Mouse (Mus musculus): ENCODE results near the gene Mpped2. TPM values are rescaled to one million over a fixed set of nuclear protein-coding genes. Genes with fewer than 3 reads are reported as not detected.
A peak's percentile ranks its signal among the peaks of the same experiment; 100 is the strongest.

Mpped2 gene
- polyA plus RNA-seq, 1 experiment from 2014 or later, result 134 TPM

DNA sequence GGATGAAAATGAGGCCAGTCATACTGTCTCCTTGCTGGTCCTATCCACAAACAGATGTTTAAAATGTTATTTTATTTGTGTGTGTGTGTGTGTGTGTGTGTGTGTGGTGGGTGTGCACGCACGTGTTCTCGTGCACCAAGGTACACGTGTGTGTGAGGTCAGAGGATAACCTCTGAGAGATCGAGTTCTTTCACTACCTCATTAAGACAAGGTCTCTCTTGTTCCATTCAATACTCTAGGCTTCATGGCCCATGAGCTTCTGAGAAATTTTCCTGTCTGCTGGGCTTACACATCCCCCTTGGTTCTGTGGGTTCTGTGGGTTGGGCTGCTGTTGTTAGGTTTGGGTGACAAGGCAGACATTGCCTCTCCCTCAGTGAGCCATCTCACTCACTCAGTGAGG is 12.6 kb downstream of the Mpped2 start:
- no peak overlapping the region for H3K4me3 ChIP-seq (replicated peaks)
- no peak overlapping the region for H3K9ac ChIP-seq (replicated peaks)
- H3K36me3 ChIP-seq, result peaks cover 55% of the 10 kb centered on the region
- no peaks in the 10 kb centered on the region for H3K27me3 ChIP-seq
- peaks cover 24% of the 10 kb centered on the region for H3K4me1 ChIP-seq (replicated peaks)
- 76% methylated on average over 5 of the region's 5 CpGs for WGBS
- peak; percentile 34; the same call in 1 of the 2 replicates for ATAC-seq (ENCODE audit: insufficient number of reproducible peaks, insufficient read depth, low FRiP score, low TSS enrichment, low read depth)
- no peak overlapping the region for H3K27ac ChIP-seq
- H3K4me2 ChIP-seq, result no peak overlapping the region
- no peaks in the 10 kb centered on the region for H3K9me3 ChIP-seq

GRCm38 (mm10) chr2:106707136-106707535 is 14.1 kb downstream of the Mpped2 start:
- Histone ChIP-seq H3K4me3 (replicated peaks) (no peak overlapping the region), H3K9me3 (no peaks in the 10 kb centered on the region), H3K36me3 (peaks cover 45% of the 10 kb centered on the region), H3K4me2 (no peak overlapping the region), H3K9ac (replicated peaks) (no peak overlapping the region), H3K27ac (no peak overlapping the region), H3K27me3 (no peaks in the 10 kb centered on the region), H3K4me1 (replicated peaks) (peaks cover 39% of the 10 kb centered on the region)
- 83% methylated on average over 2 of the region's 2 CpGs for WGBS
- no peak for ATAC-seq (ENCODE audit: insufficient number of reproducible peaks, insufficient read depth, low FRiP score, low TSS enrichment, low read depth)

- H3K27ac ChIP-seq, result peak overlapping the region; percentile 4; the same call in 1 of the 2 replicates
- no peaks in the 10 kb centered on the region for H3K27me3 ChIP-seq
- peaks cover 31% of the 10 kb centered on the region for H3K36me3 ChIP-seq
- no peak for ATAC-seq (ENCODE audit: insufficient number of reproducible peaks, insufficient read depth, low FRiP score, low TSS enrichment, low read depth)
- no peak overlapping the region for H3K4me2 ChIP-seq
- no peak overlapping the region for H3K4me3 ChIP-seq (replicated peaks)
- no peaks in the 10 kb centered on the region for H3K9me3 ChIP-seq
- 0 out of 2 replicates have a peak overlapping the region, but pooled peaks have one; percentile 1 for H3K9ac ChIP-seq (replicated peaks)
- H3K4me1 ChIP-seq (replicated peaks), result peaks cover 60% of the 10 kb centered on the region
- WGBS, result 16% methylated on average over 7 of the region's 7 CpGs
These were observed 17.9 kb downstream of the Mpped2 start for GRCm38 (mm10) chr2:106710862-106711477.

DNA sequence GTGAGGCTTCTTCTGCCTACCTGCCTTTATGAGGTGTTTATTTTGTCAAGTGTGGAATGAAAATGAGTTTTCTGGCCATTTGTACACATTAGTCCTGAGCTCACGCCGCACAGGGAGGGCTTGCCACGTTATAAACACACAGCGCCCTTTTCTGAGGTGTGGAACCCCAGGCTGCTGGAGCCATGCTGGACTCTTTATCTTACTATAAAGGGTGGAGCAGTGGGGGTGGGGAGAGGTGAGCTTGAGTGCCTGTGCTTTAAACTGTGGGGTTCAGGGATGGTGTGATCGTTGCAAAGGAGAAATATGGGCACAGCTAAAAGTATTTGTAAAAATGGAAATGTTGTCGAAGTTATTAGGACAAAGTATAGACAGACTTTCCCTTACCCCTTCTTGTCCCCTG is 18.4 kb downstream of the Mpped2 start:
- Histone ChIP-seq H3K4me2 (no peak overlapping the region), H3K36me3 (peaks cover 31% of the 10 kb centered on the region), H3K27ac (peak overlapping the region; percentile 4; the same call in 1 of the 2 replicates), H3K9ac (replicated peaks) (0 out of 2 replicates have a peak overlapping the region, but pooled peaks have one; percentile 1), H3K9me3 (no peaks in the 10 kb centered on the region), H3K4me3 (replicated peaks) (no peak overlapping the region), H3K4me1 (replicated peaks) (peaks cover 60% of the 10 kb centered on the region), H3K27me3 (no peaks in the 10 kb centered on the region)
- WGBS, result 28% methylated on average over 6 of the region's 6 CpGs
- no peak for ATAC-seq (ENCODE audit: insufficient number of reproducible peaks, insufficient read depth, low FRiP score, low TSS enrichment, low read depth)

GRCm38 (mm10) chr2:106713151-106713550 is 20.1 kb downstream of the Mpped2 start:
- no peaks in the 10 kb centered on the region for H3K27me3 ChIP-seq
- peak overlapping the region; percentile 82 for H3K27ac ChIP-seq
- WGBS, result 5% methylated on average over 4 of the region's 4 CpGs
- H3K36me3 ChIP-seq, result peaks cover 21% of the 10 kb centered on the region; the same call in 1 of the 2 replicates
- H3K9ac ChIP-seq (replicated peaks), result no peak overlapping the region
- no peak overlapping the region for H3K4me3 ChIP-seq (replicated peaks)
- no peaks in the 10 kb centered on the region for H3K9me3 ChIP-seq
- peak overlapping the region; percentile 17; the same call in 1 of the 2 replicates for H3K4me2 ChIP-seq
- ATAC-seq (ENCODE audit: insufficient number of reproducible peaks, insufficient read depth, low FRiP score, low TSS enrichment, low read depth), result peak; percentile 52; the same call in 1 of the 2 replicates
- H3K4me1 ChIP-seq (replicated peaks), result peaks cover 62% of the 10 kb centered on the region

- 0 out of 2 replicates have a peak, but pooled peaks cover 4% of the 10 kb centered on the region for H3K36me3 ChIP-seq
- no peak for ATAC-seq (ENCODE audit: insufficient number of reproducible peaks, insufficient read depth, low FRiP score, low TSS enrichment, low read depth)
- H3K4me1 ChIP-seq (replicated peaks), result peaks cover 80% of the 10 kb centered on the region
- 41% methylated on average over 10 of the region's 10 CpGs for WGBS
- H3K9ac ChIP-seq (replicated peaks), result no peak overlapping the region
- H3K4me2 ChIP-seq, result no peak overlapping the region
- H3K9me3 ChIP-seq, result no peaks in the 10 kb centered on the region
- no peaks in the 10 kb centered on the region for H3K27me3 ChIP-seq
- H3K4me3 ChIP-seq (replicated peaks), result no peak overlapping the region
- H3K27ac ChIP-seq, result no peak overlapping the region
These were observed 22.8 kb downstream of the Mpped2 start for GRCm38 (mm10) chr2:106715674-106716364.

- no peaks in the 10 kb centered on the region for H3K27me3 ChIP-seq
- peaks cover 80% of the 10 kb centered on the region for H3K4me1 ChIP-seq (replicated peaks)
- no peak overlapping the region for H3K27ac ChIP-seq
- H3K9ac ChIP-seq (replicated peaks), result no peak overlapping the region
- 70% methylated on average over 7 of the region's 7 CpGs for WGBS
- H3K4me2 ChIP-seq, result no peak overlapping the region
- ATAC-seq (ENCODE audit: insufficient number of reproducible peaks, insufficient read depth, low FRiP score, low TSS enrichment, low read depth), result no peak
- H3K36me3 ChIP-seq, result 0 out of 2 replicates have a peak, but pooled peaks cover 4% of the 10 kb centered on the region
- H3K4me3 ChIP-seq (replicated peaks), result no peak overlapping the region
- no peaks in the 10 kb centered on the region for H3K9me3 ChIP-seq
These were observed 23.3 kb downstream of the Mpped2 start for GRCm38 (mm10) chr2:106716365-106716717.

DNA sequence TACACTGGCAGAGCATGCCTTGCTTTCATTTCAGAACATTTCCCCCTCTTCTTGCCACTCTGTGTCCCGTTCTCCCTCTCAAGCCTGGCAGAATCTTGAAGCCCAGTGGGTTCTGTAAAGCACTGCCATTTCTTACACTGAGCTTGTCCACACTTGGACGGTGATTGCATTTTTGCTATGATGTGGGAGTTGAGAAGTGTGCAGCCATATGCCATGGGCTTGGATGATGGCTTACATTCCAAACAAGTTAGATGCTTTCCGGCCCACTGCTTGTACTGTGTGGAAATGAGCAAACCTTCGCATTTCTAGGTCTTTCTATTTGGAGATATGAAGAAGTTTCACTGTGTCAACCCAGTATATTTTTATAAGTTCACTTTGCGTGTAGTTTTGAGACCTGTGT is 25.8 kb downstream of the Mpped2 start:
- H3K27ac ChIP-seq, result no peak overlapping the region
- no peak overlapping the region for H3K9ac ChIP-seq (replicated peaks)
- H3K4me2 ChIP-seq, result no peak overlapping the region
- no peak for ATAC-seq (ENCODE audit: insufficient number of reproducible peaks, insufficient read depth, low FRiP score, low TSS enrichment, low read depth)
- 0 out of 2 replicates have a peak, but pooled peaks cover 4% of the 10 kb centered on the region for H3K36me3 ChIP-seq
- peaks cover 76% of the 10 kb centered on the region for H3K4me1 ChIP-seq (replicated peaks)
- no peaks in the 10 kb centered on the region for H3K27me3 ChIP-seq
- H3K9me3 ChIP-seq, result no peaks in the 10 kb centered on the region
- 91% methylated on average over 5 of the region's 5 CpGs for WGBS
- H3K4me3 ChIP-seq (replicated peaks), result no peak overlapping the region

DNA sequence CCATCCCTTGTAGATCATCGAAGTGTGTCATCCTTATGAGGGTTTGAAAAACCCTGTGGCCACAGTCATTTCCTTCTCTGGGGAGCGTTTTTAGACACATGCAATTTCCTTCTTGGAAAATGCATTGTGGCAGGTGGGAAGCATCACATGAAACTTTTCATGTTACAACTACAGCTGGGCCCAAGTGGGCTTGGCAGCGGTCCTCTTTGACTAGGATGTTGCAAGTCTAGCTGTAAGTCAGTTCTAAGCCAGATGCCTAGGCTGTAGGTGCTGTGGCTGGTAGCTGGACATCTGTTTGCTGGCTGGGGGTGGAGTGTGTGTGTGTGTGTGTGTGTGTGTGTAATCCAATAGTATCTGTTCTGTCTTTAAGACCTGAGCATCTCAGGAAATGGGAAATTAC is 26.4 kb downstream of the Mpped2 start:
- Histone ChIP-seq H3K9me3 (no peaks in the 10 kb centered on the region), H3K27ac (no peak overlapping the region), H3K36me3 (no peaks in the 10 kb centered on the region; the same call in 1 of the 2 replicates), H3K4me3 (replicated peaks) (no peak overlapping the region), H3K27me3 (no peaks in the 10 kb centered on the region), H3K4me1 (replicated peaks) (peaks cover 70% of the 10 kb centered on the region), H3K4me2 (no peak overlapping the region), H3K9ac (replicated peaks) (no peak overlapping the region)
- 83% methylated on average over 3 of the region's 3 CpGs for WGBS
- no peak for ATAC-seq (ENCODE audit: insufficient number of reproducible peaks, insufficient read depth, low FRiP score, low TSS enrichment, low read depth)

DNA sequence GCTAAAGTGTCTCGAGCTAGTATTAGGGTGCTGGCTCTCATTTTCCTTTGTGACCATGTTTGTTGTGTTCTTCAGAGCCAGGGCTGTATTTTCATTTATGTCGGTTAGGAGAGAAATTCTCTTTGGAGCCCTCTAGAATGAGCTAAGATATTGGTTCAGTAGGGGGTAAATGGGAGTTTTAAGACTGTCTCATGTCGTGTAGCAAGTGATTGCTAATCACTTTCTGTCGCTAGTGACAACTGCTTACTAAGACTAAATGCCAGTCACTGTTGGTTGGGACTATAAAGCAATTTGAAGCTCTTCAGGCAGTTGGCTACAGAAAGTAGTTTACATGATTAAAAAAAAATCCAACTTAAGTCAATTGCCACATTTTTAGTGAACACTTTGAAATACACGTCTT is 27.6 kb downstream of the Mpped2 start:
- Histone ChIP-seq H3K27ac (no peak overlapping the region), H3K36me3 (peaks cover 9% of the 10 kb centered on the region), H3K4me1 (replicated peaks) (peaks cover 65% of the 10 kb centered on the region), H3K4me2 (no peak overlapping the region), H3K9ac (replicated peaks) (no peak overlapping the region), H3K9me3 (no peaks in the 10 kb centered on the region), H3K27me3 (no peaks in the 10 kb centered on the region), H3K4me3 (replicated peaks) (no peak overlapping the region)
- 18% methylated on average over 5 of the region's 5 CpGs for WGBS
- ATAC-seq (ENCODE audit: insufficient number of reproducible peaks, insufficient read depth, low FRiP score, low TSS enrichment, low read depth), result no peak

DNA sequence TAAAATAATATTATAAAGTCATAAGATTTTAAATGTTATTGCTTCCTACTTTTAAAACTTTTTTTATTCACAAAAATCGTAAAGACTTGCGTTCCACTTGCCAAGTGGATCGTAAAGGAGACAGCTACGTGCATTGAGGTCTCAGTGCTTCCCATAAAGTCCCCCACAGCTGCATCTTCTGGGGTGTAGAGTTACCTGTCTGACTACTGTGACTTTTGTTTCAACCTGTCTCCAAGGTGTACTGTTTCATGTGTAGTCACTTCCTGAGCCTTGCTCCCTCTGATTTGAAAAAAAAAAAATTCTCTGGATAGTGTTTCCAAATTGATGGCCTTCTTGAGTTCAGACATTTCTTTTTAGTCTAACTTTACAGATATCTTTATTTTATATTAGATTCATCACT is 29.0 kb downstream of the Mpped2 start:
- Histone ChIP-seq H3K9ac (replicated peaks) (no peak overlapping the region), H3K36me3 (peaks cover 19% of the 10 kb centered on the region), H3K27ac (no peak overlapping the region), H3K9me3 (no peaks in the 10 kb centered on the region), H3K4me3 (replicated peaks) (no peak overlapping the region), H3K4me2 (no peak overlapping the region), H3K27me3 (peaks cover 7% of the 10 kb centered on the region; the same call in 1 of the 2 replicates), H3K4me1 (replicated peaks) (peaks cover 55% of the 10 kb centered on the region)
- no peak for ATAC-seq (ENCODE audit: insufficient number of reproducible peaks, insufficient read depth, low FRiP score, low TSS enrichment, low read depth)
- WGBS, result 22% methylated on average over 4 of the region's 4 CpGs
